ENCODE assay signal across 9 mouse cellular contexts in the genomic region with DNA sequence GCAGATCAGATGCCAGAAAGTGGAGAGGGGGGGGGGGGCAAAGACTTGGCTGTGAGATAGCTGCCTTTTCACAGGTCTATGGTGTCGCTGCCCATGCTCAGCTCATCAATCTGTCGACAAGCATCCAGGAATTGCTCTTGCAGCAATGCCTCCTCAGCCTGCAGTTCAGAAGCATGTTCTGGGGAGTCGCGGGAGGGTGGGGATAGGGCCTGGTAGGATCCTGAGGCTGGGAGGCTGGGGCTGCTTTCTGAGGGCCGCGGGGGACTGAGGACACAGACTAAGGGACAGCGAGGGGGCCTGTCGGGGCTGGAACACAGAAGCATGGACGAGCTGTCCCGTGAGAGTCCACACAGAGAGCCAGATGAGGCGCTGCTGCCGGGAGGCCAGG. TPM values are rescaled to one million over a fixed set of nuclear protein-coding genes. Genes with fewer than 3 reads are reported as not detected.
DNase-seq lines count a peak whose midpoint lies in the region; ATAC-seq and TF ChIP-seq lines count a peak whose summit lies in the region.
"Had no signal": no experiment of that assay in that cellular context is flagged by ENCODE, and none has a peak within 500 bp of the region (broad histone marks: within the 10 kb centered on the region; RNA-seq: fewer than 3 reads in every experiment).

No protein-coding gene starts in this region.

- H3K27ac ChIP-seq in heart, embryonic 14.5 days (replicated peaks in 1 of 2; ENCODE audit: control insufficient read depth in 1 of 2, insufficient read depth in 1 of 2, low read depth in 2 of 2, low read length in 2 of 2) = no peak overlapping the region
- no peak overlapping the region for H3K27ac ChIP-seq in ES-Bruce4 (ENCODE audit: insufficient read depth, low read length)
- no peak overlapping the region for H3K27ac ChIP-seq in forebrain, embryonic 16.5 days (ENCODE audit: low read length)
- H3K27ac ChIP-seq in liver, embryonic 15.5 days (replicated peaks) = no peak overlapping the region

- H3K9me3 ChIP-seq in heart, embryonic 14.5 days (ENCODE audit: control insufficient read depth, low read length) = no peaks in the 10 kb centered on the region
- no peaks in the 10 kb centered on the region for H3K9me3 ChIP-seq in ES-Bruce4 (replicated peaks; ENCODE audit: control insufficient read depth, insufficient read depth, low read length, poor library complexity, severe bottlenecking)
- H3K9me3 ChIP-seq in forebrain, embryonic 16.5 days (ENCODE audit: control insufficient read depth, low read length) = no peaks in the 10 kb centered on the region
- no peaks in the 10 kb centered on the region for H3K9me3 ChIP-seq in liver, embryonic 15.5 days (replicated peaks)

- H3K36me3 ChIP-seq in heart, embryonic 14.5 days (ENCODE audit: control insufficient read depth, insufficient read depth, low read length) = no peaks in the 10 kb centered on the region
- no peaks in the 10 kb centered on the region for H3K36me3 ChIP-seq in ES-Bruce4 (ENCODE audit: control insufficient read depth, insufficient read depth, low read length, poor library complexity, severe bottlenecking)
- H3K36me3 ChIP-seq in forebrain, embryonic 16.5 days (ENCODE audit: control insufficient read depth, insufficient read depth) = no peaks in the 10 kb centered on the region
- H3K36me3 ChIP-seq in liver, embryonic 15.5 days (replicated peaks) = no peaks in the 10 kb centered on the region

- peak overlapping the region; percentile 62; the same call in 1 of the 2 replicates for H3K9ac ChIP-seq in heart, embryonic 14.5 days (ENCODE audit: low read length)
- H3K9ac ChIP-seq in ES-Bruce4 (ENCODE audit: low read depth, poor library complexity, severe bottlenecking) = peak overlapping the region; percentile 64
- H3K9ac ChIP-seq in forebrain, embryonic 16.5 days (replicated peaks; ENCODE audit: low read depth, low read length) = no peak overlapping the region; the same call in 1 of the 2 replicates
- H3K9ac ChIP-seq in liver, embryonic 15.5 days = no peak overlapping the region

- 8% methylated on average over 12 of the region's 12 CpGs for WGBS in heart, embryonic 14.5 days
- WGBS in forebrain, embryonic 16.5 days = 6% methylated on average over 12 of the region's 12 CpGs
- WGBS in liver, embryonic 15.5 days (ENCODE audit: insufficient replicate concordance) = 9% methylated on average over 12 of the region's 12 CpGs

- ATAC-seq in heart, embryonic 14.5 days (ENCODE audit: insufficient number of reproducible peaks, insufficient read depth, low FRiP score, low read depth) = no peak
- ATAC-seq in forebrain, embryonic 16.5 days = no peak
- ATAC-seq in liver, embryonic 15.5 days (ENCODE audit: insufficient read depth) = no peak

- no peak for DNase-seq in heart, postnatal 25 days (ENCODE audit: low spot score)
- DNase-seq in layer of hippocampus, adult 9-10 months (ENCODE audit: low spot score) = no peak
- no peak for DNase-seq in lung, postnatal 10 days
- DNase-seq in spleen, adult 12 weeks (ENCODE audit: low spot score) = no peak

- peaks cover 5 to 19% of the 10 kb centered on the region in 2 experiments; a peak in 3 of 4 replicates for H3K4me1 ChIP-seq in heart, embryonic 14.5 days (ENCODE audit: control insufficient read depth in 2 of 2, insufficient read depth in 2 of 2, low read length in 2 of 2)
- no peaks in the 10 kb centered on the region for H3K4me1 ChIP-seq in ES-Bruce4 (ENCODE audit: control insufficient read depth, insufficient read depth, low read length)
- H3K4me1 ChIP-seq in forebrain, embryonic 16.5 days (replicated peaks; ENCODE audit: control insufficient read depth, insufficient read depth, low read length) = peaks cover 20% of the 10 kb centered on the region
- peaks cover 17% of the 10 kb centered on the region for H3K4me1 ChIP-seq in liver, embryonic 15.5 days (replicated peaks)

- no peak for TF ChIP-seq EP300 in ES-Bruce4 (IDR thresholded peaks at IDR 0.05; ENCODE audit: insufficient read depth, low read depth, low read length)

- H3K4me2 ChIP-seq in heart, embryonic 14.5 days (ENCODE audit: low read length) = peak overlapping the region; percentile 82
- H3K4me2 ChIP-seq in forebrain, embryonic 16.5 days (ENCODE audit: low read length) = peak overlapping the region; percentile 99; the same call in 1 of the 2 replicates
- H3K4me2 ChIP-seq in liver, embryonic 15.5 days = peak overlapping the region; percentile 72

- peak overlapping the region; percentile 40 to 49; a peak in 3 of 4 replicates for H3K4me3 ChIP-seq in heart, embryonic 14.5 days (ENCODE audit: control insufficient read depth in 1 of 2, insufficient read depth in 1 of 2, low read depth in 1 of 2, low read length in 2 of 2)
- H3K4me3 ChIP-seq in ES-Bruce4 (ENCODE audit: low read depth, low read length) = peak overlapping the region; percentile 64
- H3K4me3 ChIP-seq in forebrain, embryonic 16.5 days (replicated peaks; ENCODE audit: low read length) = no peak overlapping the region; the same call in 1 of the 2 replicates
- H3K4me3 ChIP-seq in liver, embryonic 15.5 days (replicated peaks) = peak overlapping the region; percentile 43; the same call in 1 of the 2 replicates

- intact Hi-C loops in heart, postnatal 25 days (cut with DNase I) = loop anchor here (2.0 kb wide), 1 partner anchor 107 kb away; no protein-coding TSS in a partner anchor

- TF ChIP-seq POLR2A in ES-Bruce4 (IDR thresholded peaks at IDR 0.05; ENCODE audit: insufficient read depth, low read length) = no peak

- TF ChIP-seq CTCF in ES-Bruce4 (IDR thresholded peaks at IDR 0.05; ENCODE audit: low read depth, low read length) = no peak

- peaks cover 78% of the 10 kb centered on the region for H3K27me3 ChIP-seq in heart, embryonic 14.5 days (ENCODE audit: control insufficient read depth, insufficient read depth, low read length)
- no peaks in the 10 kb centered on the region; the same call in 1 of the 2 replicates for H3K27me3 ChIP-seq in ES-Bruce4 (ENCODE audit: control insufficient read depth, insufficient read depth, low read length, poor library complexity, severe bottlenecking)
- peaks cover 49% of the 10 kb centered on the region for H3K27me3 ChIP-seq in forebrain, embryonic 16.5 days (replicated peaks; ENCODE audit: control insufficient read depth, insufficient read depth, low read length)
- H3K27me3 ChIP-seq in liver, embryonic 15.5 days = peaks cover 94% of the 10 kb centered on the region

RNA-seq across cellular contexts. Expression of gene Rbm28, which starts 4.9 kb away (rescaled TPM):
- 30.2 and 35.8 TPM in 2 replicates for polyA plus RNA-seq in heart, embryonic 14.5 days (2014; fragmentation: Nextera tagmentation; extraction: Ambion mirVana)
- total RNA-seq in heart, postnatal 25 days (2021) = 10 to 100 TPM; 18.3 to 18.4 TPM
- polyA plus RNA-seq in ES-Bruce4 (2011; ENCODE audit: insufficient read depth, insufficient read length, low read depth, missing spikeins) = 94.5 and 97.0 TPM in 2 replicates
- 40.0 and 49.6 TPM in 2 replicates for polyA plus RNA-seq in forebrain, embryonic 16.5 days (2015; fragmentation: Nextera tagmentation; extraction: Ambion mirVana)
- polyA plus RNA-seq in liver, embryonic 15.5 days (2015; fragmentation: Nextera tagmentation; extraction: Ambion mirVana) = 8.5 and 9.4 TPM in 2 replicates

RNA-seq across cellular contexts. Expression of gene Prrt4, which starts 9.7 kb away (rescaled TPM):
- 1.7 TPM in 2 replicates for polyA plus RNA-seq in heart, embryonic 14.5 days (2014; fragmentation: Nextera tagmentation; extraction: Ambion mirVana)
- 1 to 10 TPM; 3.1 to 3.6 TPM for total RNA-seq in heart, postnatal 25 days (2021)
- 0.20 and 0.52 TPM in 2 replicates for polyA plus RNA-seq in ES-Bruce4 (2011; ENCODE audit: insufficient read depth, insufficient read length, low read depth, missing spikeins)
- polyA plus RNA-seq in forebrain, embryonic 16.5 days (2015; fragmentation: Nextera tagmentation; extraction: Ambion mirVana) = 4.6 and 6.1 TPM in 2 replicates
- 0.02 and 0.06 TPM in 2 replicates for polyA plus RNA-seq in liver, embryonic 15.5 days (2015; fragmentation: Nextera tagmentation; extraction: Ambion mirVana)
- total RNA-seq: liver, adult 2 months had no signal

RNA-seq across cellular contexts. Expression of gene Impdh1, which starts 46.5 kb away (rescaled TPM):
- polyA plus RNA-seq in heart, embryonic 14.5 days (2014; fragmentation: Nextera tagmentation; extraction: Ambion mirVana) = 32.2 and 32.5 TPM in 2 replicates
- total RNA-seq in heart, postnatal 25 days (2021) = 10 to 100 TPM; 22.7 to 23.0 TPM
- 25.7 and 29.8 TPM in 2 replicates for polyA plus RNA-seq in ES-Bruce4 (2011; ENCODE audit: insufficient read depth, insufficient read length, low read depth, missing spikeins)
- polyA plus RNA-seq in forebrain, embryonic 16.5 days (2015; fragmentation: Nextera tagmentation; extraction: Ambion mirVana) = 63.3 and 74.5 TPM in 2 replicates
- polyA plus RNA-seq in liver, embryonic 15.5 days (2015; fragmentation: Nextera tagmentation; extraction: Ambion mirVana) = 8.0 and 10.6 TPM in 2 replicates

Comparison
In these comparisons a context has a peak if more than half of its experiments do, and no peak if none do; other contexts are left out.
1. H3K9ac ChIP-seq: peak in heart, embryonic 14.5 days (single experiment) and ES-Bruce4 (single experiment); none in forebrain, embryonic 16.5 days (single experiment) and liver, embryonic 15.5 days (single experiment).
2. Peak in every context shown above with its lines, with median percentiles within 50 percentile points of each other: H3K4me2 ChIP-seq.